Mouse (Mus musculus): ENCODE measurements at regions not wholly inside any gene's neighbourhood (a gene's known extent, or its start where the extent isn't known, plus 50 kb on each side); places are given as distances from the start of the nearest gene placed in this dataset.

DNA sequence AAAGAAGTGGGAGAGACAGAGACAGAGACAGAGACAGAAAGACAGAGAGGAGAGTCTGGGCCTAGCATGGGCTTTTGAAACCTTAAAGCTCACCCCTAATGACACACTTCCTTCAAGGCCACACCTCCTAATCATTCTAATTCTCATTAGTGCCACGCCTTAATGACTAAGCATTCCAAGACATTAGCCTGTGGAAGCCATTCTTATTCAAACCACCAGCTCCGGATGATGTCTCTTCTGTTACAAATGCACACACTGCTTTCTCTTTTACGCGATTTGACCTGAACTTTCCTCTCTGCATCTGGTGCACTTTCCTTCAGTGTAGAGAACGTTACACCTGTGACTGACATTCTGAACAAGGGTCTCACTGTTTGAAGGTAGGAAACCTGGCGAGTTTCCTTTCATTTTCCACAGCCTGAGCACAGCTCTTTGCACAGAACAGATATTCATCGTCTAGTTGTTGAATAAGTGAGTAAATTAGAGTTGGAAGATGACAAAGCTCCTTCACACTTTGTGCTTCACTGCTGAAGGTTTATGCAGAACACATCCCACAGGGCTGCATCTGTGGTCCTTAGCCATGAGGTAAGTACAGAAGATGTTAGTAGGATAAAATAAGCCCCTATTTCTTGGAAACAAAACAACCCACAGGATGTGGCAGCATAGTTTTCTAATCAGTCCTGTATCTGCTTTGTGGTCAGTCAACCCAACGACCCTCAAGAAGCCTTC, 116.8 kb downstream of the Faxc start:
- no peak for ATAC-seq (replicated peaks; ENCODE audit: low read depth, poor library complexity, severe bottlenecking)

DNA sequence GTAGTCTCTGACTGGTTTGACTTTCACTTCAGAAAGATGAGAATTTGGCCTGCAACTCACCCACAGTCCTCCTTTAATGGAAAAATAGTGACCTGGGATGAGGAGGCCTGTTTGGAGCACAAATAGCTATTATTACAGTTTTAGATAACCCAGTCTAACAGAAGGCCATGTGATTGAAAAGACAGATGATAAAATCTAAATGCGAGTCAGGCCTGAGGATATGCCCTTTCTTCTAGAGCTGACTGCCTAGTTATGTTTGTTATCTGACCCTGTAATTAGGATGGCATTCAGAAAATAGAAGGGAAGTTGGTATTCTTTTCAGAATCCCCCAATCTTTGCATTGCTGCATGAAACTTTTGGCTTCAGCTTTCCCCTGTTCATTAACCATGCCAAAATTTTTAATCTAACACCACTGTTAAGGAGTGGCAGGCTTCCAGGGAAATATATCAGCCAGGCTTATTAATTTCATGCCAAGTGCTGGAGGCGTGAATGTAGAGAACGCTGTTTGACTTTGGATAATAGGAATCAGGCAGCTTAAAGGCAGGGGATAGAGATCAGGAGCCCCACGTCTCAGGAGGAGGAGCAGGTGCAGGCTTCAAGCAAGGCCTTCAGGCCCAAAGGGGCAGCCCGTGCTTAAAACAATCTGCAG, 135.8 kb downstream of the Faxc start:
- no peak for ATAC-seq (replicated peaks; ENCODE audit: low read depth, poor library complexity, severe bottlenecking)

DNA sequence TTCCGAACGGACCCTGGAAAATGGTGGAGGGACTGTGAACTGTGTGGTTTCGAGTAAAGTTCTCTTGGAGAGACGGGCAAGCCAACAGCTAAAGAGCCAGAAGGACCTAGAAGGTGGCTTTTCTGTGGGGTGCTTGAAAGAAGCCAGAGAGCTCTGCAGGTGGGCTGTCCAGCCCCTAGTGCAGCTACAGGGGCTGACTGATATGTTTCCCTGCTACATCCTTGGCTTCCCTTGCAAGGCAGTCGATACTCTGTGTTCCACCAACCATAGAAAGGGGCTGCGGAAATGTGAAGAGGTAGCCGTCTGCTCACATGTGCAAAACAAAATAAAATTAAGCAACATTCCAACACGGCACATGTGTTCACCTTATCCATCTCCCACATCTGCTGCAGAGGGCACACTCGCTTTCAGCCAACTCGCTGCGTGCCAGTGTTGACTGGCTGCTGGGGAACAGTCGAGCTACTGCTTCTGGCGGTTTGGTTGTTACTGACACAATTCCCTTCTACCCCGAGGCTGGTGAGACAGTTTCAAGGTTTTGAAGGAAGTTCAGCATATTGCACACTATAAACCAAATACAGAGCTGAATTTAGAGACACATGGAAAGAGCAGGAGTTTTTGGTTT, 136.7 kb downstream of the Faxc start:
- no peak for ATAC-seq (replicated peaks; ENCODE audit: low read depth, poor library complexity, severe bottlenecking)

DNA sequence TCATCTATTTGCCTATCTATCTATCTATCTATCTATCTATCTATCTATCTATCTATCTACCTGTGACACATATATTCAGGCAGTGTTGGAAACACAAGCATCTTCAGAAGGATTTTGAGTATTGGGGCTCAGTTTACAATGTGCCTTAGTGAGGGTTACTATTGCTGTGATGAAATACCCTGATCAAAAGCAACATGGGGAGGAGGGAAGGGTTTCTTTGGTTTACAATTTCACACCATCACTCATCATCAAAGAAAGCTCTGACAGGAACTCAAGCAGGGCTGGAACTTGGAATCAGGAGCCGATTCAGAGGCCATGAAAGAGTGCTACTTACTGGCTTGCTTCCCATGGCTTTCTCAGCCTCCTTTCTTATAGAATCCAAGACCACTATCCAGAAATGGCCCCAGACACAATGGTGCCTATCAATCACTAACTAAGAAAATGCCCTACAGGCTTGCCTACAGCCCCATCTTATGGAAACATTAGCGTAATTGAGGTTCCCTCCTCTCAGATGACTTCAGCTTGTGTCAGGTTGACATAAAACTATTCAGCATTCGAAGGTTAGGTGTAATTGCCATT, 157.2 kb downstream of the Faxc start:
- no peak for ATAC-seq (replicated peaks; ENCODE audit: low read depth, poor library complexity, severe bottlenecking)

DNA sequence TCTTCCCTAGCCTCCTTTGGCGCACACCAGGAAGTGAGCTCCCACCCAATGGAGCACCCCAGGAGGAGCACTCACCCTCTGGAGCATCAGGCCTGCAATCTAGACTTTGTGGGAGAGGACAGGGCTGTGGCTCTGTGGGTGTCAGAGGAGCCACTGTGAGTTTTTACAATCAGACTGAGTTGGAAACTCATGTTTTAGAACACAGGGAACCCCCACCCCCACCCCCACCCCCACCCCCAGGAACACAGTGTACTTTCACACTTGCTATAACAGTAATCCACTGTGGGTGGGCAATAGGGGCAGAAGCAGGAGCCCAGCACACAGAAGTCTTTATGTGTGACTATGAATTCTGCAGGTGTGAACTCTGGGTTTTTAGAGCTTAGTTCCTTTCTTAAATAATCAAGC, 158.5 kb downstream of the Faxc start:
- ATAC-seq (replicated peaks; ENCODE audit: low read depth, poor library complexity, severe bottlenecking), result no peak

DNA sequence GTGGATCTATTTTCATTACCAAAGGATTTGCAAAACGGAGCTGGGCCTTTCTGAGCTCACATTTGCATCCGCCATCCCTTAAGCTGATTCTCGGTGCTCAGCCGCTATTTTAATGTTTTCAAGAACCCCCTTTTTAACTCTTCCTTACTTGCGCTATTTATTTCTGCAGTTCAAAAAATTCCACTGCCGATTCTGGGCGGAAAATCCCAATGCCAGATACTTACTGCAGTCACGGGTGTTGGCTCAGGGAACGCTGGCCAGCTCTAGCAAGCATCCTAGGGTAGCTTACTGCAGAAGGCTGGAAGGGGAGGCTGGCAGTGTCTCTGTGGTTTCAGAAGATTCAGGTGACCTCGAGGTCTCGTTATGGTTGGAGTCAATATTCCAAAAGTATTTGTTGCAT, 159.4 kb downstream of the Faxc start:
- no peak for ATAC-seq (replicated peaks; ENCODE audit: low read depth, poor library complexity, severe bottlenecking)

DNA sequence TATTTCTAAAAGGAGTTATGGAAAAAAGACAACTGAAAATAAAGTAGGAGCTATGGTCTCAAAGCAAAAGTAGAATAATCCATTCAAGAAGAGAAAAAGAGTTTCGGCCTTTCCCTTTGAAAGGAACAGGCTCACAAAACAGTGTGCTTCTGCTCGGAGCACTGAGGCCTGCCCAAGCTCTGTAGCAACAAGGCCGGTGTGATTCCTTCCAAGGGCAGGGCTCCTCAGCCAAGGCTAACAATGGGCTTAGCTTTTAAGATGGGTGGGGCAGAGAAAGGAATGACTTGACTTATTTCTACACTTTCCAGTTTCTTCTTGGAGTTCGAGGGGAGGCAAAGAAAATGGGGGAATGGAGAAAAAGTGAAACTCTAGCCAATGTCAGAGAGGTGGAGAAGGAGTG, 161.4 kb downstream of the Faxc start:
- ATAC-seq (replicated peaks; ENCODE audit: low read depth, poor library complexity, severe bottlenecking), result no peak

DNA sequence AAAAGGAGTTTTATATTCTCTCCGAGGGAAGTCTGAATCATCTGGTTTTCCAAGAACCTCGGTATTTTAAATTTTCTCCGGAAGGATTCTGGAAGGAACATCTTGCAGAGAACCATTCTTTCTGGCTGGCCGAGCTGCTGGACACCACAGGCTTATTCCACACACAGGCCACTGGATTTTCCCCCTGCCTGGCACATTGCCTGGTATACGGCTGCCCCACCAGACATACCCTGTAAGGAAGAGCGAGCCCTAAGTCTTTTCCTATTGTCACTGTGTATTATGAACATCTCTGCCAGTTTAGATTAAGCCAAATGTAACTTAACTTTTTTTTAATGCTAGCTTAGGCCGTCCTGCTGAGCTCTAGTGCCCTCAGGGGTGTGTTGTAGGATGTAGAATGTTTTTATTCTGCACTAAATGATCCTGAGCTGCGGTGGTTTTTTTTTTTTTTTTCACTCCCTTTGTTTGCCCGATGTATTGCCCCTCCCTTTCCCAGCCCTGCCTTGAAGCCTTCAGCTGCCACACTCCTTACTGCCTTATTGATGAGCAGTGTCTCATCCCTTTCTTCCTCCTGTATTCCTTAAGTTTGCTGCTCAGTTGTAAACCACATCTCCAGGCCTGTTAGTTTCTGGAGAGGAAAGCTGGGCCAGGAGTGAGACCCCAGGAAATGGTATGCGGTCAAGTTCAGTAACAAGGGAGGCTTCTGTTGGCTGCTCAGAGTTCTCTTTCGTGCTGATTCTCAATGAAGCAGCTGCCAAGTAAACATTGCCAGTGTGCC, 164.3 kb downstream of the Faxc start:
- no peak for ATAC-seq (replicated peaks; ENCODE audit: low read depth, poor library complexity, severe bottlenecking)

DNA sequence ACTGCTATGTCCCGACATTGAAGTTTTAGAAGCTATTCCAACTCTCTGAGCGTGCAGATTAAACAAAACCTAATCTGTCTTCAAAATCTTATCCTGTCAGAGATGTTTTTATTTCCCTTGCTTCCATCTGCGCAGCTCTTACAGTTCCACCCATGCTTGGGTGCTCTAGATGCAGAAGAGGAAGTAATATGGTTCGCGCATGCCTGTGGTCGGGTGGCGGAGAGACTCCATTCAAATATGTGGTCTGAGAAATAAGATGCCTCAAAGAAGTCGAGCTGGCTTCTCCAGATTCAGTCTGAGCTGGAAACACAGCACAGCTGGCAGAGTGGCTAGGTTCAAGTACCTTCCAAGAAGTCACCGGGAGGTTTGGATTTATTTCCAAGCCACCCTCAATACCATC, 167.5 kb downstream of the Faxc start:
- ATAC-seq (replicated peaks; ENCODE audit: low read depth, poor library complexity, severe bottlenecking), result 0 out of 2 replicates have a peak, but pooled peaks have one; percentile 29

DNA sequence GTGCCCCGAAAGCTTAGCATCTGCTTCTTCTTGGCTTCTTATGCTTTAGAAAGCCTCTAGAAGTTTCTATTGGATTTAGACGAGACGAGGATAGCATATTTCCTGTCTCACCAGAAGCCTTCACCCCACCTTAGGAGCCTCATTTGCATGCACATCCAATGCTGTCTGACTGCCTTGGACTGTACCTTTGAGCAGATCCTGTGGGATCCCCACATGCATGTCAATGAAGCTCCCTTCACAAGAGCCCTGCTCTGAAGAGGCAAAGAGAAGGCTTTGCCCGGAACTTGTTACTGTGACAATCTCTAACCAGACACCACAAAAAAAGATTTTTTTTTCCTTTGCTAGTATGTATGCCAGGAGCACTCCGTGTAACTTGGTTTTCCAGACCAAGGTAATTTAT, 171.3 kb downstream of the Faxc start:
- ATAC-seq (replicated peaks; ENCODE audit: low read depth, poor library complexity, severe bottlenecking), result no peak

DNA sequence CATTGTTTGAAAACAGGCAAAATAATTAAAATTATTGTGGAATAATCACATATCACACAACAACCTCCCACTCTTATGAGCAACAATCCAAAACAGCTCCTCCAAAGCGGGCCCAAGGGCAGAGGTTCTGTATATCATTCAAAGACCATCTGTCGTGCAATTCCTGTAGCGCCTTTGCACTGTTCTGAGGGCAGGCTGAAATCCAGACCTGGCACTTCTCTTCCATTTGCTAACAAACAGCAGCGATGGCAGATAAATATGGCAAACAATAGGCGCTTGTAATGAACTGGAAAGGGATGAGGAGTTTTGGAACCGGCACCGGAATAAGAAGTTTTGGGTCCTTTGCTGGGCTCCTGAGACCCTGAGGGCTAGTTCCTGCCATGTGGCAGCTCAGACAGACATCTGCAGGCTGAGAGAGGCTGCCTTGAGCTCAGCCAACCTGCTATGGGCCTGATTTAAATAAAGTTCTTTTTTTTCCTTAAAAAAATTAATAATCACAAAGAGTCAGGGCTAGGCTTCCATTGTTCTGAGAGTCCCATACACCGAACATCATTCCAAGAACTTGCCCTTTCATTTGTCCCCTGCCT, 172.0 kb downstream of the Faxc start:
- ATAC-seq (replicated peaks; ENCODE audit: low read depth, poor library complexity, severe bottlenecking), result no peak

DNA sequence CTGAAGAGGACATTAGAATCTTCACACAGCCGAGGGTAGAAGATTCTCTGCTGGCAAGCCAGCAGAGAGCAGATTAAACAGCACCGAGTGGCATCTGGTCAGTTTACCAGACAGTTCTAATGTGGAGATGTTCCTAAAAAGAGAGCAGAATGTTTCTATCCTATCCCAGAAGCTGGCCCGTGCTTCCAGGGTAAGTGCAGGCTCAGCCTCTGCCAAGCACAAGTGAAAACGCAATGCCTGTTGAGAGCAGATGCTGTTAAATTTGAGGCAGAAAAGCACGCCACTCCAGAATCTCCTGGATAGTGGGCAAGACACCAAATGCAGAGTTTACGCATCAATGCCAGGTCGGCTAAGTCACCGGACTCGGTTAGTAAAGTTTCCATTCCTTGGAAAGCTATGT, 175.8 kb downstream of the Faxc start:
- no peak for ATAC-seq (replicated peaks; ENCODE audit: low read depth, poor library complexity, severe bottlenecking)

DNA sequence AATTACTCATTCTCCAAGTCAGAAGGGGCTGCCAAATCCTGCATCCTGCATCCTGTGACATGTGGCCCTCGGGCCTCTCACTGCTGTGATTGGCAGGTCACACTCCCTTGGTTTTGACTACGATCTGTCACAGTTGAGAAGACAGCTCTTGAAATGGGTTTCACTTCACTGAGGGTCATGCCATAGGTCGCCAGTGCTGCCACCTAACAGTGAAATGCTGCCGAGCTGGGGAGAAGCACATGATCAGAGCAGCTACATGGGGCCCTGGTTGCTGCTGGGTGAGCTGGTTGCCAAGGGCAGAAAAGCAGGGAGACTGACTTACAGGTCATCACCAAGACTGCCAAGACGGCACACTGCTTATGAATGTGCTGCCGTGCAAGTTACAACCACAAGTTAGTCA, 178.3 kb downstream of the Faxc start:
- no peak for ATAC-seq (replicated peaks; ENCODE audit: low read depth, poor library complexity, severe bottlenecking)

DNA sequence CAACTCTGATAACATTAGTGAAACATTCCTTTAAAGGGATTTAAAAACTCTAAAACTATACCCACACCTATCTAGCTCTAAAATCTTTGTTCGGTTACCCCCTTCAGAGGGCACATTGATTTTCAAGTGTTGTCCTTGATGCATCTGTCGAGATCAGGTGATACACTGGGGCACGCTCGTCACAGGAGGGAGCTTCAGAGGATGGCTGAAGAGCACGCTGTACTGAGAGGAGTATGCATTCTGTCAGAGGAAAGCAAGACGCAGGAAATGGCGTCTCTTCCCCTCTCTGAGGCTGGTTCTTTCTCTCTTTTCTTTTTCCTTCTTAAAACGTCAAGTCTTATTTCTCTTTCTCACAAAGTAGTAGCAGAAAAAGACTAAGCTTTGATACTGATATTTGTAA, 179.3 kb downstream of the Faxc start:
- ATAC-seq (replicated peaks; ENCODE audit: low read depth, poor library complexity, severe bottlenecking), result no peak

DNA sequence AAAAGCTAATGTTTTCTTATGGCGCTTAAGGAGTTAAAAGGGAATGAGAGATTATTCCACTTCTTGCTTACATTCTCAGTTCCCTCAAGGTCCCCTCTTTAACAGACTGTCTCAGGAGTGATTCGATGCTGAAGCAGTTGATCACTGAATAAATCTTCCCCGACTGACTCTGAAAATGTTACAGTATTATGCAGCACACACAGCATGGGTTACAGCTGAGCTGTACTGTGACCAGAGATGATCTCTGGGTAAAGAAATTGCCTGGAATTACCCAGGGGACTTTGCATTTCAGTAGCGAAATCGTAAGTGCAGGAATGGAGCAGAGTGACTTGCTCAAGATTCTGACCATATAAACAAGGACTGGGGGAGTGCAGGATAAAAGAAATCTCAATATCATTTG, 181.1 kb downstream of the Faxc start:
- ATAC-seq (replicated peaks; ENCODE audit: low read depth, poor library complexity, severe bottlenecking), result no peak

DNA sequence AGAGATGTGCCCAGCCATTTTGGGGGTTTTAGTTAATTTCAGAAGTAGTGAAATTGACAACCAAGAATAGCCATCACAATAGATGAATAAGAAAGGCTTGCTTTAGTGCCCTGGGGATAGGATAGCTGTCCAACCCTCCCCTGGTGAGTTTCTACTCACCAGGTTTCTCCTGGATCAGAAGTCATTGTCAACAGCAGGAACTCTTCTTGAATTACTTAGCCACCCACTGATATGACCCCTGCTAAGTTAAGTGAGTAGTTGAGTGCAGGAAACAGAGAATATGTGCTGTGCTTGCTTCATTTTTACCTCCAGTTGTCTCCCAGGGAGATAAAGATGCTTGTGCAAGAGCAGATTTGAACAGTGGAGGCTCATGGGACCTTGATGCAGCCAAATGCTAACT, 183.3 kb downstream of the Faxc start:
- ATAC-seq (replicated peaks; ENCODE audit: low read depth, poor library complexity, severe bottlenecking), result no peak

DNA sequence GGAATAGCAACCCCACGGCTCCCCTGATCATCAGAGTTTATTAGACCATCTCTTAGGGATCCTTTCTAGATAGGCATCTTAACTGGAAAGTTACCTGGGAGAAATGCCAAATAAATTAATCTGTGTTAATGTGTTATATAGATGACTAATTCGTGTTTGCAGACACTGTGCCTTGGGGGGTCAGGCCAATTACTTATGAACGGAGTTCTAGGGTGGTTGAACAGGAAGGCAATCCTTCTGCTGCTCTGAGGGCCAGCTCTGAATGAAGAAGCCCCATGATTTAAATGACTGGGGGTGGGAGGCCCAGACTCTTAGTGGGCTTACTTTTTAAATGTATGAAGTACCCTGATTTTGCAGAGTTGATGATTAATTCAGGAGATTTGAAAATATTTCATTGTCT, 188.7 kb downstream of the Faxc start:
- ATAC-seq (replicated peaks; ENCODE audit: low read depth, poor library complexity, severe bottlenecking), result no peak

DNA sequence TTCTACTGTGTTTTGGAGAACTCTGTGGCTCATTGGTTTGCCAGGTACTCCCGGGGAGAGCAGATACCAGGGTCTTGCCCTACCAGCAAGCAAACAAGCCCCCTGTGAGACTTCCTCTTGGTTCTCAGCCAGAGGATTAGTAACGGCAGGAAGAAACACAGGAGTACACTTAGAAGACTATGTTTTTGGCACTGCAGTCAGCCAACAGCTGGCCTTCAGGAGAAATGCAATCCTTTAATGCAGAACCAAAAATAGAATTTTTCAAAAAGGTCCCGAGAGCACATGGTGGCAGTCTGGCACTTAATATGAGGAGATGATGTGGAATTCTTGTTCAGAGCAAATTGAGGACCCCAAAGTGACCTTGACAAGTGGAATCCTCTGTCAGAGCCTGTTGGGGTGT, 189.8 kb downstream of the Faxc start:
- no peak for ATAC-seq (replicated peaks; ENCODE audit: low read depth, poor library complexity, severe bottlenecking)

DNA sequence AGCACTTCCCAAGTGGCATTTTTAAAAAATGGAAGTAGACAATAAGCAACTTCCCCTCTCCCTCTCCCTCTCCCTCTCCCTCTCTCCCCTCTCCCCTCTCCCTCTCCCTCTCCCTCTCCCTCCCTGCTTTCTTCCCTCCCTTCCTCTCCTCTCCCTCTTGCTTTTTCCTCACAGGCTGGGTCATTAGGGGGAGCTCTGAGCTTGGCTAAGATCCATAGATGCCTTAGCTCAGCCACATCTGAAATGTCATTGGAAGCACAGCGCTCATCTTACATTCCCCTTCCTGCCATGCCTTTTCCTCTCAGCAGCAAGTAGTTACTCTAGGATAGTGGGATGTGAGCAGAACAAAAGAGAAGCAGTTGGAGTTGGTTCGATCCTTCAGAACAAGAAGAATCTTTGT, 190.3 kb downstream of the Faxc start:
- ATAC-seq (replicated peaks; ENCODE audit: low read depth, poor library complexity, severe bottlenecking), result no peak

DNA sequence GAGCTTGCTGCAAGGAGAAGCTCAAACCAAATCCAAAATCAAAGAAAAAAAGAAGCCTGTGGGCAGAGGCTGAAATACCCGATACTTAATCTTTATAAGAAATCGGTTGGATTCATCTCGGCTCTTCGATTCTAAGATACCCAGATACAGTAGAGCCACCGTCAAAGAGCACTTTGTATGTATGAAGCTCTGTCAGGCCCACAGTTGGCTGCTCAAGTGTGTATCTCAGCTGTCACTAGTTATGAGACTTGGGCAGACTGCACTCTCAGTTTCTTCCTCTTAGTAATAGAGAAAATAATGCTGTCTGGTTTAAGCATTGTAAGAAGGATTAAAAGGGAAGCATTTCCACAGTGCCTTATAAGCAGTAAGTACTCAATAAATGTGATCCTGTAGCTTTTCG, 193.7 kb downstream of the Faxc start:
- ATAC-seq (replicated peaks; ENCODE audit: low read depth, poor library complexity, severe bottlenecking), result no peak

Measured in common myeloid progenitor, adult 5-6 weeks (primary cell).